Mouse (Mus musculus) testis, adult 2 months (tissue): ENCODE measurements at regions not wholly inside any gene's neighbourhood (a gene's known extent, or its start where the extent isn't known, plus 50 kb on each side); places are given as distances from the start of the nearest gene placed in this dataset.

Experiments
- CTCF ChIP-seq: fragments of 200-500 bp; IDR thresholded peaks from 2 replicates; pipeline ENCODE4 v1.5.1; 2012; ENCODE audit warnings: low read depth, mild to moderate bottlenecking, inconsistent platforms, low read length, moderate library complexity; ENCODE audit not compliant: control insufficient read depth, insufficient read depth, insufficient replicate concordance
- POLR2A ChIP-seq: fragments of 200-500 bp; IDR thresholded peaks from 2 replicates; pipeline ENCODE4 v1.6.1; 2012; ENCODE audit warnings: low read depth, mild to moderate bottlenecking, inconsistent platforms, low read length, moderate library complexity; ENCODE audit not compliant: control insufficient read depth

- TF ChIP-seq CTCF, result no peak
- no peak for TF ChIP-seq POLR2A
These were observed 233.9 kb upstream of the Thbs1 start for GRCm38 (mm10) chr2:117877816-117878215.
